Mouse (Mus musculus) bone marrow, adult 2 months (tissue): Measurements from ENCODE around the gene Zfp697. TPM values are rescaled to one million over a fixed set of nuclear protein-coding genes. Genes with fewer than 3 reads are reported as not detected.
"Not testable (repeated sequence)": the region's sequence is repeated elsewhere in the genome, so short reads cannot be mapped to it uniquely, and the experiment has no call there.

Experiments used
- H3K27ac ChIP-seq: fragments of 200-500 bp; 2 replicates; pipeline ENCODE4 v1.5.1; 2012; ENCODE audit warnings: low read depth, mild to moderate bottlenecking, control low read depth, inconsistent platforms, low read length; ENCODE audit not compliant: control insufficient read depth, poor library complexity, insufficient read depth
- H3K4me1 ChIP-seq: fragments of 200-500 bp; 2 replicates; pipeline ENCODE4 v1.6.1; 2011; ENCODE audit warnings: low read length; ENCODE audit not compliant: control insufficient read depth, insufficient read depth
- H3K4me3 ChIP-seq: fragments of 200-500 bp; replicated peaks from 2 replicates; pipeline ENCODE3; 2011; ENCODE audit warnings: mild to moderate bottlenecking, low read depth, low read length, control low read depth; ENCODE audit not compliant: control insufficient read depth
- CTCF ChIP-seq: fragments of 200-500 bp; IDR thresholded peaks from 2 replicates; pipeline ENCODE4 v1.5.1; 2011; ENCODE audit warnings: low read length, control low read depth; ENCODE audit not compliant: control insufficient read depth, insufficient read depth
- POLR2A ChIP-seq: fragments of 200-500 bp; IDR thresholded peaks from 2 replicates; pipeline ENCODE4 v1.6.1; 2011; ENCODE audit warnings: low read depth, mild to moderate bottlenecking, control low read depth, low read length, borderline replicate concordance; ENCODE audit not compliant: control insufficient read depth
- WGBS: fragments of 180-500 bp; shearing (Covaris S2); methylation state at CpG from one replicate; pipeline ENCODE4 v1.1.7; 2018; 5-methylcytosine and 5-hydroxymethylcytosine counted together
- polyA plus RNA-seq: library from polyadenylated mRNA; stranded (reverse); fragments of >200 nt; gene quantifications from 2 replicates; pipeline ENCODE4 v1.2.4, GENCODE M21; 2011; ENCODE audit warnings: low replicate concordance; ENCODE audit not compliant: missing spikeins, insufficient read depth, insufficient read length

Gene Zfp697
- polyA plus RNA-seq, 1 experiment: not detected

GRCm38 (mm10) chr3:98613963-98614362, 231.7 kb downstream of the Zfp697 start:
- no peak overlapping the region for H3K4me3 ChIP-seq
- H3K27ac ChIP-seq: no peak overlapping the region
- TF ChIP-seq CTCF: no peak
- no peak for TF ChIP-seq POLR2A
- H3K4me1 ChIP-seq: no peaks in the 10 kb centered on the region

GRCm38 (mm10) chr3:98614406-98614927, 232.2 kb downstream of the Zfp697 start:
- 78% methylated on average over 2 of the region's 2 CpGs for WGBS
- H3K4me1 ChIP-seq, H3K4me3 ChIP-seq, H3K27ac ChIP-seq: not testable (repeated sequence)

DNA sequence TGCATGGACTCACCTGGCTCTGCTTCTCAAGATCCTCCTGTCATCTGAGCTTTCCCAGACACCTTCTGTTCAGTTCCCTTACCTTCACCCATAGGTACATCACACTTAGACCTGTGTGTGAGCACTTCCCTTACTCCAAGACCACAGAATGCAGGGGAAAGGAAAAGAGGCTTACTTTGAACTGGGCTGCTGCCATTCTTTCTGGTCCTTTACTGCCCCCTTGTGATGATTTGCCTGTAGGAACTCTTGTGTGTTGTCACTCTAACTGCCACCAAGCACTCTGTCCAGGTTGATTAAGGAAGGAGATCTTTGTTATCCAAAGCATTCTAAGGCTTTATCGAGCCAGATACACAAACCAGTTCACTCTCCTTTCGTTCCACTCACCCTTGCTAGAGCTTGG, 234.0 kb downstream of the Zfp697 start:
- not testable (repeated sequence) for H3K4me1 ChIP-seq, H3K27ac ChIP-seq, H3K4me3 ChIP-seq
- 13% methylated on average over 2 of the region's 2 CpGs for WGBS

DNA sequence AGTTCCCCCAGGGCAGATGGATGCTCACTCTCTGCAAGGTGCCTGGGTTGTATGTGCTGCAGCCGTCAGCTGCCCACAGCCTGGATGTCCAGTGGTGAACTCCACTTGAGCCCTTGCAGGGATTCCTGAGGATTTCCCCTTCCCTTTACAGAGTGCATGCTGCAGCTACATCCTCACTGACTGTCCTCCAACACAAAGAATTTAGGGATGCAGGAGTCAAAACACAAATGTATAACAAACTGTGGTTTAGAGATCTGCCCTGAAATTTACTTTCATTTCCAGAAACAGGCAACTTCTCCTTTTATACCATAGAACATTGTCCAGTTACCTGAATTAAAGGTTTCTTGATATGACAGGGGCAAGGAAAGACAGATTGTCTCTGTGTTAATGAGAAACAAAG, 234.5 kb downstream of the Zfp697 start:
- WGBS: 73% methylated on average over 1 of the region's 1 CpGs
- H3K4me1 ChIP-seq: not testable (repeated sequence)

GRCm38 (mm10) chr3:98629633-98630032, 247.4 kb downstream of the Zfp697 start:
- WGBS: 75% methylated on average over 3 of the region's 3 CpGs
- no peaks in the 10 kb centered on the region for H3K4me1 ChIP-seq
- TF ChIP-seq POLR2A (no peak), CTCF (no peak)
- no peak overlapping the region for H3K27ac ChIP-seq
- no peak overlapping the region for H3K4me3 ChIP-seq

More for the DNA sequence above, 234.5 kb downstream of the Zfp697 start:
- H3K27ac ChIP-seq, H3K4me3 ChIP-seq: not testable (repeated sequence)

DNA sequence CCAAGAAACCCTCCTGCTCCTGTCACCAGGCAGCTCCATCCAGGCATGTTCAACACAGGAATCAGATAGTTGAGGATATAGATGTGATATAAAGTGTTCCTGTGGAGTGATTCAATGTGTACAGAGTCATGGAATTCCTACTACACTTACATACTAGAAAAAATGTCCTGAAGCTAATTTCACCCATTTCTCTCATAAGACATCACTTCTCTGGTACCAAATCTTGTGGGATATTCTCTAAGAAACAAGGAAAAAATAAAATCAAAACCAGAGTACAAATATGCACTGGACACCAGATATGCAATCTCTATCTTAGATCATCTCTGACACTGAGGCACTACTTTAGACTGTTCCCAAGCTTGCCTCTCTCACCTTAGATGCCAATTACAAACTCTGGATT, 247.9 kb downstream of the Zfp697 start, which contains the start of gene Hsd3b5:
Gene Hsd3b5 (minus strand): TSS at position 101 of the 400 bp plus-strand sequence.
- TF ChIP-seq CTCF (no peak), POLR2A (no peak)
- Histone ChIP-seq H3K4me3 (no peak within 1 kb of the TSS), H3K4me1 (no peaks in the 10 kb centered on the region), H3K27ac (no peak within 1 kb of the TSS)

DNA sequence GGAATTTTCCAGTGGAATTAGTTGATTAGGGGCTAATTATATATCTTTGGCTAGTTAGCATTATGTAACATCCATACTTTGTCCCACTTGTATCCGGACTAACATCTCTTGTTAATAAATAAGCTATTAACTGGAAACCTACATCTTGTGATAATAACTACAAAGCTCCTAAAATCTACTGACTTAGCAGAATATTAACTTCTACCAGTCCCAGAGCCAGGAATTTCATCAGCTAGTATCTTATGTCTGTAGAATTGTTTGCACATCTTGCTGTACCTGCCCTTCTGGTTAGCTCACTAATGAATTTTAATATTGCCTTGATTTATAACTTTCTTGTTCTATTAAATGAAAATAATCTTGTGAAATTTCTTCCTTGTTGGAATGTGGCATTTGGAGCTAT, 252.9 kb downstream of the Zfp697 start:
- no peak overlapping the region for H3K4me3 ChIP-seq
- TF ChIP-seq POLR2A: no peak
- no peak for TF ChIP-seq CTCF
- WGBS: 77% methylated on average over 1 of the region's 1 CpGs
- no peak overlapping the region for H3K27ac ChIP-seq
- H3K4me1 ChIP-seq: no peaks in the 10 kb centered on the region

GRCm38 (mm10) chr3:98680786-98681185, 298.5 kb downstream of the Zfp697 start:
- TF ChIP-seq POLR2A: no peak
- TF ChIP-seq CTCF: no peak
- Histone ChIP-seq H3K4me1 (no peaks in the 10 kb centered on the region), H3K4me3 (no peak overlapping the region), H3K27ac (no peak overlapping the region)

DNA sequence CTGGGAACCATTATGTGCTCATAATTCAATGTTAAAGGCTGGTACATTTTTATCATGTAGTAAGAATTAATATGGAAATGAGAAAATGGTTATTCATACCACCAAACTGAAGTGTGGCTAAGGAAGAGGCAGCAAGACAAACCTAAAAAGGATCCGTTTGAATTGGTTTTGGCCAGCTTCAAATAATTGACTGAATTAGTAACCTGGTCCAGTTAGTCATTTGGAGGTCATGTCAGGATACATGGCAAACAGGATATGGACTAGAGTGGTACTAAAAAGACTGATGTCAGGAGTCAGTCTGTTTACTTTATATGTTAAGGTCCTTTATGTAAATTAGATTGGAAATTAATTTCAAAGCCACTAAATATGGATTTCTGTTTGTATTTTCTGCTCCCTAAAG, 300.1 kb downstream of the Zfp697 start:
- Histone ChIP-seq H3K4me3 (no peak overlapping the region), H3K27ac (no peak overlapping the region), H3K4me1 (no peaks in the 10 kb centered on the region)
- 73% methylated on average over 1 of the region's 1 CpGs for WGBS
- no peak for TF ChIP-seq CTCF
- TF ChIP-seq POLR2A: no peak
